Mouse (Mus musculus): ENCODE measurements around the gene Mzf1. TPM values are rescaled to one million over a fixed set of nuclear protein-coding genes. Genes with fewer than 3 reads are reported as not detected.
"Not testable (repeated sequence)": the region's sequence is repeated elsewhere in the genome, so short reads cannot be mapped to it uniquely, and the experiment has no call there.

The Mzf1 gene
- 11.8 and 11.9 TPM in 2 replicates for polyA plus RNA-seq (2012; rRNA removed)

DNA sequence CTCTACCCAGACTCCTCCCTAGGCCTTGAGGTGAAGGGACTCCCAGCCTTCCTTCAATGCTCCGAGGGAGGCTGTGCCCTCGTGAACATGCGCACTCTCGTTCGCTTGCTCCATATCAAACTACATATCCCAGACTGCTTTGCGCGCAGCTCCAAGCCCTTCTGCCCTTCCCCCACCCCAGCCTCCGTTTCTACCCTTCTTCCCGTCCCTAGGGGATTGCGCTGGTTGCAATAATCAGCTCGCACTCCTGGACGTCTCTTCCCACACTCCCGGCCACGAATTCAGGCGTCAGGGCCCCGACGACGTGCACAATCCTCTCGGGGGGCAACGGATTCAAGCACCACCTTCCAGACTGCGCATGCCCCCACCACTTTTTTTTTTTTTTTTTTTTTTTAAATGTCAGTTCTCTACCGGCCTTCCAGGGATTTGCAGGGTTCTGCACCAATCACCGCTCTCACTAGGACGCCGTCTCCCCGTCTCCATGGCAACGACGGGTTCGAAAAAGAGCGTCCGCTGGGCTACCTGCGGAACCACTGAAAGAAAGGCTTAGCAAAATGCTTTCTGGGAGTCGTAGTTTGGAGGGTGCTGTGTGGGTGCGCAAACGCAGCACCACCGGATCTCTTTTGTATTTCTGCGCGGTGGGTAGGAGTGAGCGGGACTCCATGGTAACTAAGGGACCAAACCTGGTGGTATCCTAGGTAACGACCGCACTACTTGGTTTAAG is at the start of gene Mzf1:
Mzf1 (minus strand) TSS at position 478 of the 724 bp plus-strand sequence.
- peak; percentile 100 for DNase-seq (ENCODE audit: low read depth)
- TF ChIP-seq CTCF (IDR thresholded peaks at IDR 0.05; ENCODE audit: borderline replicate concordance, extremely low read depth, insufficient read depth, insufficient read length) (no peak), POLR2A (IDR thresholded peaks at IDR 0.05; ENCODE audit: borderline replicate concordance, extremely low read depth, insufficient read depth, insufficient read length, poor library complexity, severe bottlenecking) (peak; percentile 61; the same call in 1 of the 2 replicates)

DNA sequence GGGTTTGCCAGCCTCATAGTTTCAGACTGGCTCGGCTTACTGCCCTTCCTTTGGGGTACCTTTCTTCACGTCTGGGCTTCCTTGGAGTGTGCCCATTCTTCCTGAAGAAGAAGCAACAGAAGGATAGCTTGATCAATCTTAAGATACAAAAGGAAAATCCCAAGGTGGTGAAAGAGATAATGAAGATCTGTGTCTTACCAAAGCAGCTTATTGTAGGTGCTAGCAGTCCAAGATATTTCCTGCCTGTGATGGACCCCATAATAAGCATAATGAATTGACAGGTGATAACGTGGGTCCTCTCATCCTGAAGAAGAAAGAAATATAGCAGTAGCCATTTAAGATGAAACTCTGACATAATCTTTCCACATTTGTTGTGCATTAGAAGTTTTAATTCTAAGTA is 40.5 kb upstream of the Mzf1 start, which contains the start of gene Vmn1r85:
Vmn1r85 (minus strand) TSS at position 101 of the 400 bp plus-strand sequence.
- DNase-seq (ENCODE audit: low read depth): no peak
- TF ChIP-seq POLR2A (IDR thresholded peaks at IDR 0.05; ENCODE audit: borderline replicate concordance, extremely low read depth, insufficient read depth, insufficient read length, poor library complexity, severe bottlenecking): no peak
- no peak for TF ChIP-seq CTCF (IDR thresholded peaks at IDR 0.05; ENCODE audit: borderline replicate concordance, extremely low read depth, insufficient read depth, insufficient read length)

DNA sequence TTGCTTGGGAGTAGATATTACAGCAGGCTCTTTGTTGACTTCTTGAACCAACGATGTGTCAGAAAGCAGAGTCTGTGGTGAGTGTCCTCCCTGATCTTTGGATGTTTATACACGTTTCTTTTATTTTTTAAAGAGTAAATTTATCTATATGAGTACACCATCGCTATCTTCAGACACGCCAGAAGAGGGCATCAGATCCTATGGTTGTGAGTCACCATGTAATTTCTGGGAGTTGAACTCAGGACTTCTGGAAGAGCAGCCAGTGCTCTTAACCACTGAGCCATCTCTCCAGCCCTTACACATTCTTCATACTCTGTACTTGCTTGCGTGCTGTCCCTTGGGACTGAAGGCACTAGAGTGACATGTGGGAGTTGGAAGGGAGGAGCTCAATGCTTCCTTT is 17.7 kb upstream of the Mzf1 start:
- DNase-seq (ENCODE audit: low read depth): no peak
- TF ChIP-seq CTCF (IDR thresholded peaks at IDR 0.05; ENCODE audit: borderline replicate concordance, extremely low read depth, insufficient read depth, insufficient read length) (no peak), POLR2A (IDR thresholded peaks at IDR 0.05; ENCODE audit: borderline replicate concordance, extremely low read depth, insufficient read depth, insufficient read length, poor library complexity, severe bottlenecking) (no peak)

DNA sequence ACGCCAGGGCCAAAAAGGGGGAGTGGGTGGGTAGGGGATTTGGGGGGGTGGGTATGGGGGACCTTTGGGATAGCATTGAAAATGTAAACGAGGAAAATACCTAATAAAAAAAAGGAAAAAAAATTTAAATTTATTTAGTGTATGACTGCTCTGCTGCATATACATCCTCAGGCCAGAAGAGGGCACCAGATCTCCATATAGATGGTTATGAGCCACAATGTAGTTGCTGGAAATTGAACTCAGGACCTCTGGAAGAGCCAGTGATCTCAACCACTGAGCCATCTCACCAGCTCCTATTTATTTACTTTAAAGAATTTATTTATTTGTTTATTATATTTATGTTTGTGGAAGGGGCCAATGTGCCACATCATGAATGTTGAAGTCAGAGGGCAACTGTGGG is 8.8 kb upstream of the Mzf1 start:
- peak; percentile 13; the same call in 1 of the 2 replicates for TF ChIP-seq CTCF (IDR thresholded peaks at IDR 0.05; ENCODE audit: borderline replicate concordance, extremely low read depth, insufficient read depth, insufficient read length)
- DNase-seq (ENCODE audit: low read depth): not testable (repeated sequence)

DNA sequence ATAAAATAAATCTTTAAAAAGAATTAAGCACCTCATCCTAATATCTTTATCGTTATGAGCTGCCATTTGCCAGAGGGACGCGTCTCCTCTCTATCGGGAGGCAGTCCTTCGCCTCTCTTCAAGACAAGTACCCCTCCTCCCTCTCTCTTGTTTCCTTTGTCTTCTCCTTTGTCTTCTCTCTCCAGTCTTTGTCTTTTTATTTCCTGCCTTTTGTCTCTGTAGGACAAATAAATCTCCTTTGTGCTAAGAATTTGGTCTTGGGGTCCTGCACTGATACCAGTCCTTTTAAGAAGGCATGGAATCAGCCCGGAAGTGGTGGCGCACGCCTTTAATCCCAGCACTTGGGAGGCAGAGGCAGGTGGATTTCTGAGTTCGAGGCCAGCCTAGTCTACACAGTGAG is 5.0 kb upstream of the Mzf1 start:
- no peak for DNase-seq (ENCODE audit: low read depth)
- TF ChIP-seq POLR2A (IDR thresholded peaks at IDR 0.05; ENCODE audit: borderline replicate concordance, extremely low read depth, insufficient read depth, insufficient read length, poor library complexity, severe bottlenecking) (no peak), CTCF (IDR thresholded peaks at IDR 0.05; ENCODE audit: borderline replicate concordance, extremely low read depth, insufficient read depth, insufficient read length) (no peak)

DNA sequence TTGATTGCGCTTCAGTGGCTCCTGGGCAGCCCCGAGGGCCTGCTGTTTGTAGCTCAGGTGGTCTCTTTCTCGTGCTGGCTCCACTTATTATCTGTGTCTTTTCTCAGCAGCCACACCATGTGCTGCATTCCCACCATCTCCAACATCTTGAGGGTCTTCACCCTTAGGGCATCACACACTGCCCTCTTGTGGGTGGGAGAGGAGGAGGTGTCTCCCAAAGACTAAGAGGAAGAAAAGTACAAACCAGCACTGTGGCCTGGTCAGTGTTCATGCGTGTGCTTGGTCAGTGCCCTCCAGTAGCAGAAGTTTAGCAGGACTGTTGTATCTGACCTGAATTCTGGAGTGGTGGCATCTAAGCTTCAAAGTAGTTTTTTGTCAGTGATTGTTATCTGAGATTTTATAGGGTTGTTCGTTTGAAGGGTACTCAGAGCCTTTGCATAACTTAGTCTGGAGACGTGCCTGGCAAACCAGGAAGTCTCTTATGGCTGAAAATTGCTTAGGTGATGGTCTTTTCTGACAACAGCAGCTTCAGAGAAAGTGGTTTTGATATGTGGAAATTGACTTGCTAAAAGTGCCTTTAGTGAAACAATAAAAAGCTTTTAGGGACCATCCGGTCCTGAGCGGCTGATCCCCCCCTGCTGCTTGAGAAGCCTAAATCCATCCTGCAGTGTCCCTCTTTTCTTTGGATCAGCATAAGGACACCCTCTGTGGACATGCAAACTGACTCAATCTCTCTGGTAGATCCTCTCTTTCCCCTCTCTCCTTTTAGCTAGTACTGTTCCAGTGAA is 2.5 kb upstream of the Mzf1 start:
- DNase-seq (ENCODE audit: low read depth): no peak
- TF ChIP-seq CTCF (IDR thresholded peaks at IDR 0.05; ENCODE audit: borderline replicate concordance, extremely low read depth, insufficient read depth, insufficient read length) (peak; percentile 24; the same call in 1 of the 2 replicates), POLR2A (IDR thresholded peaks at IDR 0.05; ENCODE audit: borderline replicate concordance, extremely low read depth, insufficient read depth, insufficient read length, poor library complexity, severe bottlenecking) (no peak)

DNA sequence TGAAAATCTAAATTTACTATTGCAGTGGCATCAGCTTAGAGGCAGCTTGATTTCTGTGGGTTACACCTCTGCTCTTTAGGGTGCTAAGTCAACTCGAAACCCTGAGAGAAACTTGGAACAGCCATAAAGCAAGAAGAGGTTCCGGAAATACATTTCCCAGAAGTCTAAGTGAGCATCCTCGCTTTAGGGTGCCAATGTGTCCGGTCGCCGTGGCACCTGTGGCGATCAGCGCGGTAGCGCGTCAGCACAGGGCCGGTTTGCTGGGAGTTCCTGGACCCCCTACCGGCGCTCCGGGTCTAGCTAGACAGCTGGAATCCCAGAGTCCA is 640 bp downstream of the Mzf1 start:
- no peak for DNase-seq (ENCODE audit: low read depth)
- TF ChIP-seq POLR2A (IDR thresholded peaks at IDR 0.05; ENCODE audit: borderline replicate concordance, extremely low read depth, insufficient read depth, insufficient read length, poor library complexity, severe bottlenecking): no peak
- no peak for TF ChIP-seq CTCF (IDR thresholded peaks at IDR 0.05; ENCODE audit: borderline replicate concordance, extremely low read depth, insufficient read depth, insufficient read length)

GRCm38 (mm10) chr7:13053501-13053900 is 1.1 kb downstream of the Mzf1 start:
- TF ChIP-seq POLR2A (IDR thresholded peaks at IDR 0.05; ENCODE audit: borderline replicate concordance, extremely low read depth, insufficient read depth, insufficient read length, poor library complexity, severe bottlenecking) (no peak), CTCF (IDR thresholded peaks at IDR 0.05; ENCODE audit: borderline replicate concordance, extremely low read depth, insufficient read depth, insufficient read length) (no peak)

GRCm38 (mm10) chr7:13053001-13053400 is 1.6 kb downstream of the Mzf1 start:
- TF ChIP-seq CTCF (IDR thresholded peaks at IDR 0.05; ENCODE audit: borderline replicate concordance, extremely low read depth, insufficient read depth, insufficient read length): no peak
- TF ChIP-seq POLR2A (IDR thresholded peaks at IDR 0.05; ENCODE audit: borderline replicate concordance, extremely low read depth, insufficient read depth, insufficient read length, poor library complexity, severe bottlenecking): no peak
- DNase-seq (ENCODE audit: low read depth): no peak

More at GRCm38 (mm10) chr7:13053501-13053900, 1.1 kb downstream of the Mzf1 start:
- DNase-seq (ENCODE audit: low read depth): no peak

DNA sequence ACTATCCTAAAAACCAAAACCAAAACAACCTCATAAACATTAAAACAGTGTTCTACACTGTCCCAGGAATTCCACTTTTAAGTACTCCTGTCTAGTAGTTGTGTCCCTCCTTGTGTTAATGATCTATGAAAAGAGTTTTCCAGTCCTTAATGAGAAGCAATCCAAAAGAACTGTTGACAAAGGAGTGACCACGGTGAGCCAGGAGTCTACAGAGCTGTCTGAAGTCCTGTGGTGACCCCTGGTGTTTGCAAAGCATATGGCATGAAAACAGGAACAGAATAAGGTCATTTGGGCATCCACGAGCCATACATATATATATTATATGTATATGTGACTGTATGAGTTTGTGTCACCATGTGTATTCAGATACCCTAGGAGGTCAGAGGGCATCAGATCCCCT is 8.5 kb downstream of the Mzf1 start:
- TF ChIP-seq POLR2A (IDR thresholded peaks at IDR 0.05; ENCODE audit: borderline replicate concordance, extremely low read depth, insufficient read depth, insufficient read length, poor library complexity, severe bottlenecking) (no peak), CTCF (IDR thresholded peaks at IDR 0.05; ENCODE audit: borderline replicate concordance, extremely low read depth, insufficient read depth, insufficient read length) (peak; percentile 67; the same call in 1 of the 2 replicates)
- DNase-seq (ENCODE audit: low read depth): peak; percentile 79

- no peak for DNase-seq (ENCODE audit: low read depth)
- no peak for TF ChIP-seq POLR2A (IDR thresholded peaks at IDR 0.05; ENCODE audit: borderline replicate concordance, extremely low read depth, insufficient read depth, insufficient read length, poor library complexity, severe bottlenecking)
- TF ChIP-seq CTCF (IDR thresholded peaks at IDR 0.05; ENCODE audit: borderline replicate concordance, extremely low read depth, insufficient read depth, insufficient read length): no peak
Observed at GRCm38 (mm10) chr7:13044254-13044625, 10.3 kb downstream of the Mzf1 start.

Measured in brain, embryonic 14.5 days (tissue).